ENCODE assay signal across 8 mouse cellular contexts in the genomic region with DNA sequence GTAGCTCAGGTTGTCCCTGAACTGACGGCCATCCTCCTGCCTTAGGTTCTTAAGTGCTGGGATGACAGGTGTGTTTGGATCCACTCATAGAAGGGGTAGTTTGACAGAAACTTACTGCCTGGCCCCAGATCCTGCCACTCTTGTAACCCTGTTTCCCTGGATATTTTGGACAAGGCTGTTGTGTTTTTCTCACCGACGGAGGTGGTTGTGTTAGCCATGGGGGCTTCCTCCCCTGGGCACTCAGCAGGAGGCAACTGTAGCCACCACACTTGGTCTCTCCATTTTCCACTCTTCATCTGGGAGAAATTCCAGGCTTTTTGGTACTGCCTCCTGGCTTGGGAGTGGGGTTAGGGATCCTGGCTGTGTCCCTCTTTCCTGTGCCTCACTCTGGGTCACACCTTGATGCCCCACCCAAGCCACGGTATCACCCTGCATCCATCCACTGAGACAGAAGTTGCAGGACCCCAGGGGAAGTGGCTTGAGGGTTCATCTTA. TPM values are rescaled to one million over a fixed set of nuclear protein-coding genes. Genes with fewer than 3 reads are reported as not detected.
DNase-seq lines count a peak whose midpoint lies in the region; ATAC-seq and TF ChIP-seq lines count a peak whose summit lies in the region.

No protein-coding gene starts in this region.

- WGBS in cerebellum, adult 2 months = 2% methylated on average over 4 of the region's 4 CpGs
- 2% methylated on average over 4 of the region's 4 CpGs for WGBS in spleen, adult 2 months
- WGBS in limb, embryonic 14.5 days = 5% methylated on average over 4 of the region's 4 CpGs
- 12% methylated on average over 4 of the region's 4 CpGs for WGBS in stomach, embryonic 14.5 days

- H3K36me3 ChIP-seq in spleen, adult 2 months (ENCODE audit: control insufficient read depth, insufficient read depth, low read length) = no peaks in the 10 kb centered on the region; the same call in 1 of the 2 replicates
- H3K36me3 ChIP-seq in limb, embryonic 14.5 days (ENCODE audit: control insufficient read depth, insufficient read depth, low read length) = peaks cover 21% of the 10 kb centered on the region
- H3K36me3 ChIP-seq in stomach, embryonic 14.5 days (ENCODE audit: control insufficient read depth, insufficient read depth, low read length) = peaks cover 20% of the 10 kb centered on the region; the same call in 1 of the 2 replicates

- H3K4me1 ChIP-seq in cerebellum, adult 2 months (ENCODE audit: control insufficient read depth, insufficient read depth, low read length) = peaks cover 16% of the 10 kb centered on the region
- H3K4me1 ChIP-seq in spleen, adult 2 months (ENCODE audit: control insufficient read depth, insufficient read depth, insufficient read length) = peaks cover 13% of the 10 kb centered on the region; the same call in 1 of the 2 replicates
- H3K4me1 ChIP-seq in limb, embryonic 14.5 days (ENCODE audit: control insufficient read depth, insufficient read depth, low read length) = peaks cover 14% of the 10 kb centered on the region
- peaks cover 20% of the 10 kb centered on the region for H3K4me1 ChIP-seq in stomach, embryonic 14.5 days (ENCODE audit: control insufficient read depth, insufficient read depth, low read length)

- H3K27ac ChIP-seq in cerebellum, adult 2 months (ENCODE audit: insufficient read depth, low read length) = no peak overlapping the region
- peak overlapping the region; percentile 85 for H3K27ac ChIP-seq in spleen, adult 2 months (ENCODE audit: insufficient read depth, low read length)
- peak overlapping the region; percentile 89 for H3K27ac ChIP-seq in limb, embryonic 14.5 days (replicated peaks; ENCODE audit: low read depth, low read length)
- peak overlapping the region; percentile 86; the same call in 1 of the 2 replicates for H3K27ac ChIP-seq in stomach, embryonic 14.5 days (ENCODE audit: low read length)

- H3K4me2 ChIP-seq in limb, embryonic 14.5 days (replicated peaks; ENCODE audit: low read depth, low read length, severe bottlenecking) = peak overlapping the region; percentile 74
- H3K4me2 ChIP-seq in stomach, embryonic 14.5 days (replicated peaks; ENCODE audit: low read depth, low read length) = peak overlapping the region; percentile 96

- peak overlapping the region; percentile 61 for H3K4me3 ChIP-seq in cerebellum, adult 2 months (replicated peaks; ENCODE audit: insufficient read depth, low read depth, low read length)
- peak overlapping the region; percentile 90 for H3K4me3 ChIP-seq in spleen, adult 2 months (ENCODE audit: extremely low read depth, insufficient read depth, insufficient read length)
- H3K4me3 ChIP-seq in limb, embryonic 14.5 days (replicated peaks; ENCODE audit: low read length) = peak overlapping the region; percentile 68
- peak overlapping the region; percentile 82 for H3K4me3 ChIP-seq in stomach, embryonic 14.5 days (ENCODE audit: low read depth, low read length)

- DNase-seq in cerebellum, adult 2 months = peak; percentile 38 to 41
- no peak for DNase-seq in cerebellum, postnatal 25 days
- no peak for DNase-seq in spleen, adult 2 months (ENCODE audit: low read depth in 1 of 2, low spot score in 2 of 2)
- DNase-seq in spleen, adult 12 weeks (ENCODE audit: low spot score) = no peak
- DNase-seq in limb, embryonic 14.5 days (ENCODE audit: low spot score) = no peak

- TF ChIP-seq POLR2A in cerebellum, adult 2 months (IDR thresholded peaks at IDR 0.05; ENCODE audit: borderline replicate concordance, insufficient read depth, low read length) = no peak
- TF ChIP-seq POLR2A in spleen, adult 2 months (IDR thresholded peaks at IDR 0.05; ENCODE audit: low read depth, low read length) = no peak
- no peak for TF ChIP-seq POLR2A in limb, embryonic 14.5 days (IDR thresholded peaks at IDR 0.05; ENCODE audit: borderline replicate concordance, extremely low read depth, insufficient read depth, insufficient read length)

- no peak for ATAC-seq in limb, embryonic 14.5 days (ENCODE audit: low FRiP score, low read depth)
- no peak for ATAC-seq in stomach, embryonic 14.5 days (ENCODE audit: insufficient number of reproducible peaks, insufficient read depth, low FRiP score, low read depth)
- ATAC-seq in megakaryocyte-erythroid progenitor cell, adult 5-6 weeks (replicated peaks; ENCODE audit: low FRiP score, low TSS enrichment, poor library complexity, severe bottlenecking) = no peak
- ATAC-seq in frontal cortex, adult (ENCODE audit: low TSS enrichment) = no peak

- no peaks in the 10 kb centered on the region for H3K27me3 ChIP-seq in cerebellum, adult 2 months (ENCODE audit: control insufficient read depth, insufficient read depth, low read length)
- H3K27me3 ChIP-seq in spleen, adult 2 months (ENCODE audit: control insufficient read depth, insufficient read depth, low read length) = no peaks in the 10 kb centered on the region
- no peaks in the 10 kb centered on the region for H3K27me3 ChIP-seq in limb, embryonic 14.5 days (ENCODE audit: control insufficient read depth, insufficient read depth, low read length)
- no peaks in the 10 kb centered on the region for H3K27me3 ChIP-seq in stomach, embryonic 14.5 days (ENCODE audit: control insufficient read depth, insufficient read depth, low read length)

- no peaks in the 10 kb centered on the region for H3K9me3 ChIP-seq in limb, embryonic 14.5 days (ENCODE audit: control insufficient read depth, low read length)
- H3K9me3 ChIP-seq in stomach, embryonic 14.5 days (ENCODE audit: control insufficient read depth, low read depth, low read length) = no peaks in the 10 kb centered on the region

- peak overlapping the region; percentile 73 for H3K9ac ChIP-seq in limb, embryonic 14.5 days (ENCODE audit: low read depth, low read length, severe bottlenecking)
- peak overlapping the region; percentile 73 for H3K9ac ChIP-seq in stomach, embryonic 14.5 days (replicated peaks; ENCODE audit: low read depth, low read length)

- no peak for TF ChIP-seq CTCF in cerebellum, adult 2 months (IDR thresholded peaks at IDR 0.05; ENCODE audit: borderline replicate concordance, insufficient read depth, low read depth, low read length)
- no peak for TF ChIP-seq CTCF in spleen, adult 2 months (IDR thresholded peaks at IDR 0.05; ENCODE audit: extremely low read depth, insufficient read depth, insufficient read length, insufficient replicate concordance)

RNA-seq across cellular contexts. Expression of a gene that starts 0.8 kb away (rescaled TPM):
- polyA plus RNA-seq in cerebellum, adult 2 months (2012; rRNA removed) = 27.9 and 29.1 TPM in 2 replicates
- polyA plus RNA-seq in spleen, adult 2 months (2012; rRNA removed) = 21.3 and 27.9 TPM in 2 replicates
- polyA plus RNA-seq in limb, embryonic 14.5 days (2012; rRNA removed) = 30.3 and 35.3 TPM in 2 replicates
- polyA plus RNA-seq in limb, embryonic 14.5 days (2014; fragmentation: Nextera tagmentation; extraction: Ambion mirVana) = 20.2 and 22.4 TPM in 2 replicates
- 17.1 and 17.9 TPM in 2 replicates for polyA plus RNA-seq in stomach, embryonic 14.5 days (2014; fragmentation: Nextera tagmentation; extraction: Ambion mirVana)
- total RNA-seq in megakaryocyte-erythroid progenitor cell, adult 5-6 weeks (2014; fragmentation: Nextera tagmentation) = 14.7 and 22.0 TPM in 2 replicates
- total RNA-seq in megakaryocyte-erythroid progenitor cell, adult 5-6 weeks (2017) = 7.9 and 10.7 TPM in 2 replicates

RNA-seq across cellular contexts. Expression of a gene that starts 12.3 kb away (rescaled TPM):
- polyA plus RNA-seq in cerebellum, adult 2 months (2012; rRNA removed) = 63.4 and 65.9 TPM in 2 replicates
- polyA plus RNA-seq in spleen, adult 2 months (2012; rRNA removed) = 50.2 and 52.0 TPM in 2 replicates
- 52.5 and 61.0 TPM in 2 replicates for polyA plus RNA-seq in limb, embryonic 14.5 days (2012; rRNA removed)
- 60.3 and 61.7 TPM in 2 replicates for polyA plus RNA-seq in limb, embryonic 14.5 days (2014; fragmentation: Nextera tagmentation; extraction: Ambion mirVana)
- polyA plus RNA-seq in stomach, embryonic 14.5 days (2014; fragmentation: Nextera tagmentation; extraction: Ambion mirVana) = 58.9 and 72.3 TPM in 2 replicates
- 78.1 and 81.8 TPM in 2 replicates for total RNA-seq in megakaryocyte-erythroid progenitor cell, adult 5-6 weeks (2014; fragmentation: Nextera tagmentation)
- total RNA-seq in megakaryocyte-erythroid progenitor cell, adult 5-6 weeks (2017) = 65.5 and 93.7 TPM in 2 replicates

RNA-seq across cellular contexts. Expression of a gene that starts 12.5 kb away (rescaled TPM):
- polyA plus RNA-seq in cerebellum, adult 2 months (2012; rRNA removed) = 531 and 552 TPM in 2 replicates
- polyA plus RNA-seq in spleen, adult 2 months (2012; rRNA removed) = 305 and 370 TPM in 2 replicates
- polyA plus RNA-seq in limb, embryonic 14.5 days (2012; rRNA removed) = 363 and 431 TPM in 2 replicates
- 219 and 248 TPM in 2 replicates for polyA plus RNA-seq in limb, embryonic 14.5 days (2014; fragmentation: Nextera tagmentation; extraction: Ambion mirVana)
- 258 and 281 TPM in 2 replicates for polyA plus RNA-seq in stomach, embryonic 14.5 days (2014; fragmentation: Nextera tagmentation; extraction: Ambion mirVana)
- total RNA-seq in megakaryocyte-erythroid progenitor cell, adult 5-6 weeks (2014; fragmentation: Nextera tagmentation) = 140 and 265 TPM in 2 replicates
- total RNA-seq in megakaryocyte-erythroid progenitor cell, adult 5-6 weeks (2017) = 172 and 176 TPM in 2 replicates

RNA-seq across cellular contexts. Expression of a gene that starts 29.5 kb away (rescaled TPM):
- polyA plus RNA-seq in cerebellum, adult 2 months (2012; rRNA removed) = 920 and 977 TPM in 2 replicates
- 611 and 613 TPM in 2 replicates for polyA plus RNA-seq in spleen, adult 2 months (2012; rRNA removed)
- 1,215 and 1,844 TPM in 2 replicates for polyA plus RNA-seq in limb, embryonic 14.5 days (2012; rRNA removed)
- 1,031 and 1,113 TPM in 2 replicates for polyA plus RNA-seq in limb, embryonic 14.5 days (2014; fragmentation: Nextera tagmentation; extraction: Ambion mirVana)
- 1,056 and 1,119 TPM in 2 replicates for polyA plus RNA-seq in stomach, embryonic 14.5 days (2014; fragmentation: Nextera tagmentation; extraction: Ambion mirVana)
- 2,751 and 3,393 TPM in 2 replicates for total RNA-seq in megakaryocyte-erythroid progenitor cell, adult 5-6 weeks (2014; fragmentation: Nextera tagmentation)
- 4,463 and 5,230 TPM in 2 replicates for total RNA-seq in megakaryocyte-erythroid progenitor cell, adult 5-6 weeks (2017)

RNA-seq across cellular contexts. Expression of a gene that starts 33.5 kb away (rescaled TPM):
- polyA plus RNA-seq in cerebellum, adult 2 months (2012; rRNA removed) = 184 and 189 TPM in 2 replicates
- 86.2 and 132 TPM in 2 replicates for polyA plus RNA-seq in spleen, adult 2 months (2012; rRNA removed)
- 154 and 175 TPM in 2 replicates for polyA plus RNA-seq in limb, embryonic 14.5 days (2012; rRNA removed)
- 152 and 156 TPM in 2 replicates for polyA plus RNA-seq in limb, embryonic 14.5 days (2014; fragmentation: Nextera tagmentation; extraction: Ambion mirVana)
- 132 and 149 TPM in 2 replicates for polyA plus RNA-seq in stomach, embryonic 14.5 days (2014; fragmentation: Nextera tagmentation; extraction: Ambion mirVana)
- 53.5 and 57.0 TPM in 2 replicates for total RNA-seq in megakaryocyte-erythroid progenitor cell, adult 5-6 weeks (2014; fragmentation: Nextera tagmentation)
- 25.8 and 48.7 TPM in 2 replicates for total RNA-seq in megakaryocyte-erythroid progenitor cell, adult 5-6 weeks (2017)

Comparison
In these comparisons a context has a peak if more than half of its experiments do, and no peak if none do; other contexts are left out.
1. DNase-seq: peak in cerebellum, adult 2 months (2 of 2); none in cerebellum, postnatal 25 days (0 of 2), spleen, adult 2 months (0 of 2), spleen, adult 12 weeks (single experiment) and limb, embryonic 14.5 days (single experiment).
2. Peak in every context shown above with its lines, with median percentiles within 50 percentile points of each other: H3K4me3 ChIP-seq.